Mouse (Mus musculus) lung, postnatal 0 days (tissue): Measurements from ENCODE around the gene Asb12. TPM values are rescaled to one million over a fixed set of nuclear protein-coding genes. Genes with fewer than 3 reads are reported as not detected.
"Not testable (repeated sequence)": the region's sequence is repeated elsewhere in the genome, so short reads cannot be mapped to it uniquely, and the experiment has no call there.

Experiments used
- ATAC-seq: fragments of 200-750 bp; cut with Nextera tagmentation; 2 replicates; pipeline ENCODE4 v1.8.0; 2017; ENCODE audit warnings: moderate library complexity
- DNase-seq: peaks from one replicate; pipeline ENCODE4 v3.0.0-alpha.2; 2016; ENCODE audit warnings: low spot score
- H3K27ac ChIP-seq: fragments of 300-500 bp; sonication (generic); 2 replicates; pipeline ENCODE4 v1.5.1; 2014; ENCODE audit warnings: antibody characterized with exemption, mild to moderate bottlenecking, low read length, mixed read lengths
- H3K27me3 ChIP-seq: fragments of 300-500 bp; sonication (generic); replicated peaks from 2 replicates; pipeline ENCODE4 v1.6.1; 2014; ENCODE audit warnings: low read length, mixed read lengths; ENCODE audit not compliant: insufficient read depth
- H3K36me3 ChIP-seq: fragments of 300-500 bp; sonication (generic); 2 replicates; pipeline ENCODE4 v1.6.1; 2014; ENCODE audit warnings: low read length, mixed read lengths; ENCODE audit not compliant: insufficient read depth
- H3K4me1 ChIP-seq: fragments of 300-500 bp; sonication (generic); 2 replicates; pipeline ENCODE4 v1.6.1; 2014; ENCODE audit warnings: antibody characterized with exemption, low read depth, low read length, mixed read lengths; ENCODE audit not compliant: insufficient read depth
- H3K4me2 ChIP-seq: fragments of 300-500 bp; sonication (generic); replicated peaks from 2 replicates; pipeline ENCODE4 v1.6.1; 2014; ENCODE audit warnings: low read depth, mild to moderate bottlenecking, low read length, moderate library complexity, mixed read lengths
- H3K4me3 ChIP-seq: fragments of 300-500 bp; sonication (generic); 2 replicates; pipeline ENCODE4 v1.5.1; 2014; ENCODE audit warnings: low read depth, low read length
- H3K9ac ChIP-seq: fragments of 300-500 bp; sonication (generic); replicated peaks from 2 replicates; pipeline ENCODE4 v1.6.1; 2014; ENCODE audit warnings: low read depth, mild to moderate bottlenecking
- H3K9me3 ChIP-seq: fragments of 300-500 bp; sonication (generic); 2 replicates; pipeline ENCODE4 v1.6.1; 2016; ENCODE audit warnings: low read length, mixed read lengths
- CTCF ChIP-seq: IDR thresholded peaks from 2 replicates; pipeline ENCODE4 v1.5.1; 2016; ENCODE audit warnings: antibody characterized with exemption, mild to moderate bottlenecking
- EP300 ChIP-seq: IDR thresholded peaks from 2 replicates; pipeline ENCODE4 v1.6.1; 2016; ENCODE audit warnings: antibody characterized with exemption, mild to moderate bottlenecking, control low read depth
- WGBS: fragments of 180-500 bp; shearing (Covaris S2); extraction: QIAGEN DNeasy Blood & Tissue Kit; methylation state at CpG from one replicate; pipeline ENCODE4 v1.1.7; 2014; 5-methylcytosine and 5-hydroxymethylcytosine counted together
- polyA plus RNA-seq: library from polyadenylated mRNA; unstranded; fragments of >200 nt; fragmentation: Nextera tagmentation; extraction: Ambion mirVana; gene quantifications from 2 replicates; pipeline ENCODE4 v1.2.1, GENCODE M21; 2015

The Asb12 gene
- not detected in 2 replicates for polyA plus RNA-seq

DNA sequence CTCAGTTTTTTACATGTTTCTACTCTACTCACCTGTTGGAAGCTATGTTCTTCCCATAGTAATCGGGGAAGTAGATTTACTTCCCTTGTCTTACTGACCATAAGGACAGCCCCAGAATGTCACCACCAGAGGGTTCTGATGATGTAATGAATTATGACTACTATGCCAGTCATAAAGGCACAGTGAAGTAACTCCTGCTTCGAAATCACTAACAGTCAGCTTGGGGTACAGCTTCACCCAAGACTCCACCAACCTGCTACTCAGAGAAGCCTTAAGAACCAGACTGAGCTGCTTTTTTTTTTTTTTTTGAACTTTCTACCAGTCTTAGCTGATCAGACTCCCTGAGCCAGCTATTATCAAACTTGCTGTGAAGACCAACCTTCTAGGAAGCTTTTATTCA lies at the start of gene Asb12, which contains the start of gene Pfn5:
Gene Asb12, minus strand, starts transcription at position 101 of the 400 bp plus-strand sequence.
Gene Pfn5, plus strand, starts transcription at position 218 of the 400 bp plus-strand sequence.
- no peaks in the 10 kb centered on the region for H3K9me3 ChIP-seq
- 87% methylated on average over 2 of the region's 2 CpGs for WGBS
- TF ChIP-seq EP300 = no peak
- TF ChIP-seq CTCF = no peak
- H3K4me2 ChIP-seq = no peak within 1 kb of the TSS
- H3K36me3 ChIP-seq = no peaks in the 10 kb centered on the region
- ATAC-seq = no peak
- H3K4me3 ChIP-seq = no peak within 1 kb of the TSS
- H3K27ac ChIP-seq = no peak within 1 kb of the TSS
- DNase-seq = no peak
- no peaks in the 10 kb centered on the region for H3K4me1 ChIP-seq
- H3K9ac ChIP-seq = no peak within 1 kb of the TSS
- H3K27me3 ChIP-seq = no peaks in the 10 kb centered on the region

DNA sequence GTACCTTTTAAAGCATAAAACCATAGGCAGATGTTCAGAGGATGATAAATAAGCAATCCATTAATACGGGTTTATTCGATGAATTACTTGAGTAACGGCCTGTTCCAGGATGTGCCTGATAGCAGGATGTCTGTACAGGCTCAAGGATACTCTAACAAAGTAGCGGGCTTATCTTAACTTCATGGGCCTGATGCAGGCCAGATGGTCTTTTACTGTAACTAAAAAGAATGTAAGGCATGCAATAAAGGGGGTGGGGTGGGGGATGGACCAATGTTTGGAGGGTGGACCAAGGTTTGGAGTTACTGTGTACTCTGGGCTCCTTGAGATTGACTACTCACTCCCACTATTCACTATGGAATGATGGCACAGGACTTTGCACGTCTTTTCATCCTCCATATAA lies 42.8 kb upstream of the Asb12 start:
- H3K4me2 ChIP-seq = no peak overlapping the region
- no peaks in the 10 kb centered on the region for H3K27me3 ChIP-seq
- H3K27ac ChIP-seq = no peak overlapping the region
- H3K4me3 ChIP-seq = no peak overlapping the region
- no peak for DNase-seq
- no peaks in the 10 kb centered on the region for H3K9me3 ChIP-seq
- no peak for TF ChIP-seq CTCF
- no peak for TF ChIP-seq EP300
- H3K9ac ChIP-seq = no peak overlapping the region
- no peaks in the 10 kb centered on the region for H3K36me3 ChIP-seq
- 32% methylated on average over 5 of the region's 5 CpGs for WGBS
- no peak for ATAC-seq
- H3K4me1 ChIP-seq = no peaks in the 10 kb centered on the region

DNA sequence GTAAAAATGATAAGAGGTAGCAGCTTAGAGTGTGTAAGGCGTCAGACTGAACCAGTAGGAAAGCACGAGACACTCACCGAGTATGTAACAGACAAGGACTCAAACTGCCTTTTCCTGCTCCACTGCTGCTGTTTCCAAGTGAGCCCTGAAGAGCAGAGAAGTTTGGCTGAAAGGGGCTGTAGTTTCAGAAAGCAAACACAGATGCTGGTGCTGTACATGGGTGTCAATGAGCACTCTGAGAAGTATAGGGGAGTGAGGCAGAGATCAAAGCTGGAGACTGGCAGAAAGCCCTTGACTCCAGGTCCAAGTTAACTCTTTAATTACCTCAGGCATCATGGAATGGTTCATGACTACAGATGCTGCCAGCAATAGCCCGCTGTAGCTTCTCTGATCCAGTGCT lies 3.5 kb downstream of the Asb12 start:
- no peak overlapping the region for H3K9ac ChIP-seq
- ATAC-seq = no peak; the same call in 1 of the 2 replicates
- H3K27me3 ChIP-seq = no peaks in the 10 kb centered on the region
- 52% methylated on average over 4 of the region's 4 CpGs for WGBS
- no peaks in the 10 kb centered on the region for H3K4me1 ChIP-seq
- peak; percentile 5 for DNase-seq
- no peak overlapping the region for H3K27ac ChIP-seq
- H3K4me3 ChIP-seq = no peak overlapping the region
- TF ChIP-seq CTCF (no peak), EP300 (no peak)
- no peak overlapping the region for H3K4me2 ChIP-seq
- H3K36me3 ChIP-seq = no peaks in the 10 kb centered on the region
- H3K9me3 ChIP-seq = no peaks in the 10 kb centered on the region

DNA sequence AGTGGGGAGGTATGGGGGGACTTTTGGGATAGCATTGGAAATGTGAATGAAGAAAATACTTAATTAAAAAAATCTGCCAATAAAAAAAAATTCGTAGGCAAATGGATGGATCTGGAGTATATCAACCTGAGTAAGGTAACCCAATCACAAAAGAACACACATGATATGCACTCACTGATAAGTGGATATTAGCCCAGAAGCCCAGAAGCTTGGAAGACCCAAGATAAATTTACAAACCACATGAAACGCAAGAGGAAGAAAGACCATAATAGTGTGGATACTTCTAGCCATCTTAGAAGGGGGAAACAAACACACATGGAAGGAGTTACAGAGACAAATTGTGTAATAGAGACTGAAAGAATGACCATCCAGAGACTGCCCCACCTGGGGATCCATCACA lies 22.3 kb downstream of the Asb12 start:
- not testable (repeated sequence) for ATAC-seq, H3K27me3 ChIP-seq, H3K4me3 ChIP-seq, H3K9me3 ChIP-seq, DNase-seq, H3K4me2 ChIP-seq, H3K9ac ChIP-seq, H3K27ac ChIP-seq, H3K36me3 ChIP-seq, H3K4me1 ChIP-seq
- WGBS = 91% methylated on average over 2 of the region's 2 CpGs

DNA sequence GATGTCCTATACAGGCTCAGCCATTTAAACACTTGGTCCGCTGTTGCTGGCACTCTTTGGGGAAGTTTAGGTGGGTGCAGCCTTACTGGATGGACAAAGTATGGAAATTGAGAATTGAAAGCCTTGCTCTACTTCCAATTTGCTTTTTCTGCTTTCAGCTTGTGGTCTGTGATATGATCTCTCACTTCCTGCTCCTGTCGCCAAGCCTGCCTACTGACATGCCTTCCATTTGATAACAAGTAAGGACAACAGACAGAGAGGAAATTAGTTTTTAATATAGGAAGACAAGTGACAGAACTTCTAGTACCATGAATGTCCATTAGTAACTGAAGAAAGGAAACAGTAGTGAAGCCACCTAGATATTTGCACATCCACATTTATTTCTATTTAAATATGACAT lies 32.6 kb downstream of the Asb12 start:
- H3K9ac ChIP-seq = no peak overlapping the region
- ATAC-seq = no peak
- 67% methylated on average over 2 of the region's 2 CpGs for WGBS
- TF ChIP-seq EP300 = no peak
- no peak for TF ChIP-seq CTCF
- no peaks in the 10 kb centered on the region for H3K4me1 ChIP-seq
- no peaks in the 10 kb centered on the region for H3K36me3 ChIP-seq
- no peaks in the 10 kb centered on the region for H3K27me3 ChIP-seq
- DNase-seq = no peak
- H3K27ac ChIP-seq = no peak overlapping the region
- no peaks in the 10 kb centered on the region for H3K9me3 ChIP-seq
- H3K4me3 ChIP-seq = no peak overlapping the region
- no peak overlapping the region for H3K4me2 ChIP-seq

DNA sequence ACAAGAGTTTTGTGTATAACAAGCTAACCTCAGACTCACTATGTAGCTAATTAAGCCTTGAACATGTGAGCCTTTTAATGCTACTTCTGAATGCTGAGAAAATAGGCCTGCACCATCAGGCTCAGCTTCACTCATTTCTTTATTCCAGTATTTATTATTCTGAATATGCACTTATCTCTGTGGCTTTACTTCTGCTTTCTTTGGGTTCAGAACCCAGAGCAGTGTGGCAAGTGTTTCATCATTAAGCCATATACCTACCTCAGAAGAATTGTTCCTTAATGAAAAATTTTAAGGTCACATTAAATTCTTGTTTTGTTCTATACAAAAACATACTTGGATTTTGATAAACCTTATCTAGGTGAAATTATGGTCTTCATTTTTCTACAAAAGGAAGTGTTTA lies 33.9 kb downstream of the Asb12 start:
- no peaks in the 10 kb centered on the region for H3K9me3 ChIP-seq
- H3K4me3 ChIP-seq = no peak overlapping the region
- H3K27me3 ChIP-seq = no peaks in the 10 kb centered on the region
- H3K9ac ChIP-seq = no peak overlapping the region
- no peaks in the 10 kb centered on the region for H3K4me1 ChIP-seq
- H3K36me3 ChIP-seq = no peaks in the 10 kb centered on the region
- no peak overlapping the region for H3K27ac ChIP-seq
- no peak overlapping the region for H3K4me2 ChIP-seq
- no peak for DNase-seq
- ATAC-seq = no peak
- TF ChIP-seq EP300 (no peak), CTCF (no peak)

DNA sequence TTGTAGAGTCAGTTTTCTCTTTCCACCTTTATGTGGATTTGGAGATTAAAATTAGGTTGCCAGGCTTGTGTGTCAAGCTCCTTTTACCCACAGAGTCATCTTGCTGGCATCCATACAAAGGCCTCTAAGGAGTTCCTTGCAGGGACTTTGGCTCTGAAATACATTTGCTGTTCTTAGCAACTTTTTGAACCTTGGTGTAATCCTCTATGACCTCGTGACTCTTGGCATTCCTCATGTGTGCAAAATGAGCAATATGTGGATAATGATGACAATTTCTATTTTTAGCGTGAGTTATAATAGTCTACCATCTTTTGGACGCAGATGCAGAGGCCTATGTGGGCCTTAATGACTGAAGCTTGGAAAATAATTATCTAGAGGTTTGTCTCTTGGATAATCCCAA lies 100.6 kb downstream of the Asb12 start:
- Histone ChIP-seq H3K36me3 (no peaks in the 10 kb centered on the region), H3K4me2 (no peak overlapping the region), H3K9ac (no peak overlapping the region), H3K4me3 (no peak overlapping the region), H3K9me3 (no peaks in the 10 kb centered on the region), H3K27me3 (no peaks in the 10 kb centered on the region), H3K4me1 (no peaks in the 10 kb centered on the region), H3K27ac (no peak overlapping the region)
- WGBS = 61% methylated on average over 3 of the region's 3 CpGs
- no peak for DNase-seq
- no peak for ATAC-seq
- TF ChIP-seq EP300 (no peak), CTCF (no peak)
